Mouse (Mus musculus) gastrocnemius, postnatal 36 days (tissue): ENCODE data around the gene Etv1. TPM values are rescaled to one million over a fixed set of nuclear protein-coding genes. Genes with fewer than 3 reads are reported as not detected.

Experiments used
- DNase-seq, 2 experiments: peaks; one replicate each; pipeline ENCODE4 v3.0.0; 2022
- intact Hi-C: fragments of 180-260 bp; cut with DNase I; formaldehyde crosslinking; loops from one replicate; pipeline ENCODE4 v1.15.1; 2025
- total RNA-seq, 2 experiments: library from RNA; stranded (reverse); gene quantifications; 2 replicates each; pipeline ENCODE4 v1.2.3; 2021

The Etv1 gene
- total RNA-seq, 2 experiments from 2014 or later = 6.1 to 6.6 TPM

DNA sequence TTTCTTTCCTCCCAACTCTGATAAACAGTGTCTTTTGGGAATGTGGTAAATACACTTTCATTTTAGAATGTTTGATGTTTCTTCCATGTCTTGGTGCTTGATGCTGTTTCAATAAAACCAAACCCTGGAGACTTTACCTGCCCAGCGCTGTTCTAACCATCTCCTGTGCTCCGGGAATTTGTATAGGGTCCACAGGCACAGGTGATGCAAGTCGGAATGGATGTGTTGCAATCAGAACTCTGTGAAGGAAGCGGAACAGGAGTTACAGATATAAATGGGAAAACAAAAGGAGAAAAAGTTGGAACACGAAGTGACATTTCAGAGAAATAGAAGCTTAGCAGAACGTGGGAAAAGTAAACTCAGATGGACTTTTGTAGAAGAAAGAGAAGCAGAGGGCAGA is 127.1 kb downstream of the Etv1 start:
- no peak for DNase-seq
- intact Hi-C loops = no loop called here

GRCm38 (mm10) chr12:38906812-38907211 is 127.6 kb downstream of the Etv1 start:
- intact Hi-C loops = no loop called here
- DNase-seq = no peak

DNA sequence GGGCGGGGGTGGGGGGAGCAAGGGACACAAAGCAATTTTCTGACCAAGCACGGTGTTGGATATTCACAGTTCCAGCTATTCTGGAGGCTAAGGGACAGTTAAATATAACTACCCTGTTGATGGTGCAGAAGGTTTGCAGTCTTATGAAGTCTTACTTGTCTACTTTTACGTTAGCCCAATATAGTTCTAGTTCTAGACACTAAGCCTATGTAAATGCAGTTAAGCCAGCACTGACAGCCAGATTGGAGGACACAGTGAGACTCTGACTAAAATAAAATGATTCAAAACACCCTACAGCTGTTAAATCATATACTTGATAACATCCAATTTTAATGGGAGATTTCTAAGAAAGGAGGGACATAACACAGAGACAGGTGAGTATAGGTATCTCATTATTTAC is 129.8 kb downstream of the Etv1 start:
- intact Hi-C loops = no loop called here
- DNase-seq = no peak
